Mouse (Mus musculus): ENCODE results near the gene Gmeb1. TPM values are rescaled to one million over a fixed set of nuclear protein-coding genes. Genes with fewer than 3 reads are reported as not detected.
A peak's percentile ranks its signal among the peaks of the same experiment; 100 is the strongest.
"Not testable (repeated sequence)": the region's sequence is repeated elsewhere in the genome, so short reads cannot be mapped to it uniquely, and the experiment has no call there.

Gene Gmeb1
- polyA plus RNA-seq, 1 experiment from 2014 or later, result 27.3 TPM

- 48% methylated on average over 2 of the region's 2 CpGs for WGBS
- Histone ChIP-seq H3K27ac (ENCODE audit: poor library complexity, severe bottlenecking) (peak overlapping the region; percentile 44), H3K9me3 (replicated peaks) (no peaks in the 10 kb centered on the region), H3K27me3 (replicated peaks) (no peaks in the 10 kb centered on the region), H3K4me2 (no peak overlapping the region), H3K9ac (no peak overlapping the region), H3K4me3 (no peak overlapping the region), H3K4me1 (replicated peaks) (peaks cover 29% of the 10 kb centered on the region), H3K36me3 (peaks cover 29% of the 10 kb centered on the region)
- ATAC-seq (ENCODE audit: insufficient number of reproducible peaks, low FRiP score), result no peak
These were observed 7.8 kb downstream of the Gmeb1 start for GRCm38 (mm10) chr4:132253622-132254021.

GRCm38 (mm10) chr4:132253128-132253527 is 8.3 kb downstream of the Gmeb1 start:
- WGBS, result 81% methylated on average over 8 of the region's 8 CpGs
- Histone ChIP-seq H3K9me3 (replicated peaks) (no peaks in the 10 kb centered on the region), H3K27me3 (replicated peaks) (no peaks in the 10 kb centered on the region), H3K27ac (ENCODE audit: poor library complexity, severe bottlenecking) (no peak overlapping the region), H3K4me1 (replicated peaks) (peaks cover 25% of the 10 kb centered on the region), H3K9ac (no peak overlapping the region), H3K36me3 (peaks cover 34% of the 10 kb centered on the region), H3K4me2 (no peak overlapping the region), H3K4me3 (no peak overlapping the region)
- ATAC-seq (ENCODE audit: insufficient number of reproducible peaks, low FRiP score), result no peak

GRCm38 (mm10) chr4:132251596-132251995 is 9.8 kb downstream of the Gmeb1 start:
- ATAC-seq (ENCODE audit: insufficient number of reproducible peaks, low FRiP score), result no peak
- H3K4me1 ChIP-seq (replicated peaks), result peaks cover 28% of the 10 kb centered on the region
- no peaks in the 10 kb centered on the region for H3K27me3 ChIP-seq (replicated peaks)
- no peaks in the 10 kb centered on the region for H3K9me3 ChIP-seq (replicated peaks)
- WGBS, result 84% methylated on average over 9 of the region's 9 CpGs
- no peak overlapping the region for H3K9ac ChIP-seq
- H3K4me2 ChIP-seq, result no peak overlapping the region
- H3K36me3 ChIP-seq, result peaks cover 44% of the 10 kb centered on the region
- H3K4me3 ChIP-seq, result no peak overlapping the region
- no peak overlapping the region for H3K27ac ChIP-seq (ENCODE audit: poor library complexity, severe bottlenecking)

GRCm38 (mm10) chr4:132247451-132247997 is 13.9 kb downstream of the Gmeb1 start:
- Histone ChIP-seq H3K4me1 (replicated peaks) (peaks cover 10% of the 10 kb centered on the region; the same call in 1 of the 2 replicates), H3K36me3 (peaks cover 80% of the 10 kb centered on the region)

GRCm38 (mm10) chr4:132245643-132246042 is 15.8 kb downstream of the Gmeb1 start:
- 89% methylated on average over 3 of the region's 3 CpGs for WGBS
- H3K9ac ChIP-seq, result no peak overlapping the region
- H3K4me2 ChIP-seq, result no peak overlapping the region
- peaks cover 19% of the 10 kb centered on the region for H3K4me1 ChIP-seq (replicated peaks)
- H3K4me3 ChIP-seq, result no peak overlapping the region
- no peaks in the 10 kb centered on the region for H3K9me3 ChIP-seq (replicated peaks)
- peak overlapping the region; percentile 32; the same call in 1 of the 2 replicates for H3K27ac ChIP-seq (ENCODE audit: poor library complexity, severe bottlenecking)
- peaks cover 85% of the 10 kb centered on the region for H3K36me3 ChIP-seq
- H3K27me3 ChIP-seq (replicated peaks), result no peaks in the 10 kb centered on the region
- no peak for ATAC-seq (ENCODE audit: insufficient number of reproducible peaks, low FRiP score)

More at GRCm38 (mm10) chr4:132247451-132247997, 13.9 kb downstream of the Gmeb1 start:
- no peaks in the 10 kb centered on the region for H3K9me3 ChIP-seq (replicated peaks)
- H3K4me2 ChIP-seq, result no peak overlapping the region
- WGBS, result 78% methylated on average over 5 of the region's 5 CpGs
- H3K27me3 ChIP-seq (replicated peaks), result no peaks in the 10 kb centered on the region
- no peak for ATAC-seq (ENCODE audit: insufficient number of reproducible peaks, low FRiP score)
- no peak overlapping the region; the same call in 1 of the 2 replicates for H3K27ac ChIP-seq (ENCODE audit: poor library complexity, severe bottlenecking)
- H3K9ac ChIP-seq, result no peak overlapping the region
- H3K4me3 ChIP-seq, result no peak overlapping the region

- H3K36me3 ChIP-seq, result peaks cover 88% of the 10 kb centered on the region
- no peak overlapping the region for H3K27ac ChIP-seq (ENCODE audit: poor library complexity, severe bottlenecking)
- no peak overlapping the region for H3K9ac ChIP-seq
- H3K9me3 ChIP-seq (replicated peaks), result no peaks in the 10 kb centered on the region
- 49% methylated on average over 3 of the region's 3 CpGs for WGBS
- H3K27me3 ChIP-seq (replicated peaks), result no peaks in the 10 kb centered on the region
- H3K4me2 ChIP-seq, result no peak overlapping the region
- no peak for ATAC-seq (ENCODE audit: insufficient number of reproducible peaks, low FRiP score)
- H3K4me3 ChIP-seq, result no peak overlapping the region
- peaks cover 9% of the 10 kb centered on the region for H3K4me1 ChIP-seq (replicated peaks)
These were observed 20.2 kb downstream of the Gmeb1 start for GRCm38 (mm10) chr4:132241208-132241607.

GRCm38 (mm10) chr4:132240367-132240766 is 21.0 kb downstream of the Gmeb1 start:
- Histone ChIP-seq H3K9ac (no peak overlapping the region), H3K27ac (ENCODE audit: poor library complexity, severe bottlenecking) (no peak overlapping the region), H3K27me3 (replicated peaks) (no peaks in the 10 kb centered on the region), H3K4me1 (replicated peaks) (peaks cover 8% of the 10 kb centered on the region; the same call in 1 of the 2 replicates), H3K9me3 (replicated peaks) (no peaks in the 10 kb centered on the region), H3K4me2 (no peak overlapping the region), H3K36me3 (peaks cover 86% of the 10 kb centered on the region), H3K4me3 (no peak overlapping the region)
- WGBS, result 53% methylated on average over 3 of the region's 3 CpGs
- ATAC-seq (ENCODE audit: insufficient number of reproducible peaks, low FRiP score), result no peak

GRCm38 (mm10) chr4:132238356-132238755 is 23.0 kb downstream of the Gmeb1 start:
- Histone ChIP-seq H3K4me3 (no peak overlapping the region), H3K36me3 (peaks cover 86% of the 10 kb centered on the region), H3K4me2 (no peak overlapping the region), H3K9ac (no peak overlapping the region), H3K27me3 (replicated peaks) (no peaks in the 10 kb centered on the region), H3K27ac (ENCODE audit: poor library complexity, severe bottlenecking) (no peak overlapping the region), H3K9me3 (replicated peaks) (no peaks in the 10 kb centered on the region), H3K4me1 (replicated peaks) (peaks cover 8% of the 10 kb centered on the region; the same call in 1 of the 2 replicates)
- no peak for ATAC-seq (ENCODE audit: insufficient number of reproducible peaks, low FRiP score)
- 87% methylated on average over 4 of the region's 4 CpGs for WGBS

- H3K27ac ChIP-seq (ENCODE audit: poor library complexity, severe bottlenecking), result no peak overlapping the region
- WGBS, result 90% methylated on average over 8 of the region's 8 CpGs
These were observed 26.7 kb downstream of the Gmeb1 start for GRCm38 (mm10) chr4:132234710-132235109.

GRCm38 (mm10) chr4:132230422-132230821 is 31.0 kb downstream of the Gmeb1 start:
- 87% methylated on average over 5 of the region's 5 CpGs for WGBS
- Histone ChIP-seq H3K9ac (no peak overlapping the region), H3K4me1 (replicated peaks) (no peaks in the 10 kb centered on the region), H3K4me2 (no peak overlapping the region), H3K27me3 (replicated peaks) (no peaks in the 10 kb centered on the region), H3K4me3 (no peak overlapping the region), H3K36me3 (peaks cover 89% of the 10 kb centered on the region), H3K9me3 (replicated peaks) (no peaks in the 10 kb centered on the region), H3K27ac (ENCODE audit: poor library complexity, severe bottlenecking) (no peak overlapping the region)
- no peak for ATAC-seq (ENCODE audit: insufficient number of reproducible peaks, low FRiP score)

More at GRCm38 (mm10) chr4:132234710-132235109, 26.7 kb downstream of the Gmeb1 start:
- no peaks in the 10 kb centered on the region for H3K9me3 ChIP-seq (replicated peaks)
- no peak overlapping the region for H3K4me3 ChIP-seq
- peaks cover 88% of the 10 kb centered on the region for H3K36me3 ChIP-seq
- no peak for ATAC-seq (ENCODE audit: insufficient number of reproducible peaks, low FRiP score)
- no peak overlapping the region for H3K4me2 ChIP-seq
- no peak overlapping the region for H3K9ac ChIP-seq
- no peaks in the 10 kb centered on the region for H3K27me3 ChIP-seq (replicated peaks)
- H3K4me1 ChIP-seq (replicated peaks), result no peaks in the 10 kb centered on the region

- H3K27me3 ChIP-seq (replicated peaks); H3K27ac ChIP-seq (ENCODE audit: poor library complexity, severe bottlenecking); H3K4me3 ChIP-seq; H3K9me3 ChIP-seq (replicated peaks); ATAC-seq (ENCODE audit: insufficient number of reproducible peaks, low FRiP score); H3K4me2 ChIP-seq; H3K9ac ChIP-seq: not testable (repeated sequence)
- Histone ChIP-seq H3K36me3 (peaks cover 44% of the 10 kb centered on the region), H3K4me1 (replicated peaks) (peaks cover 11% of the 10 kb centered on the region; the same call in 1 of the 2 replicates)
- 90% methylated on average over 5 of the region's 5 CpGs for WGBS
These were observed 39.4 kb downstream of the Gmeb1 start for GRCm38 (mm10) chr4:132222001-132222400.

GRCm38 (mm10) chr4:132218439-132218838 is 43.0 kb downstream of the Gmeb1 start:
- not testable (repeated sequence) for H3K27ac ChIP-seq (ENCODE audit: poor library complexity, severe bottlenecking); H3K4me2 ChIP-seq; H3K27me3 ChIP-seq (replicated peaks); H3K4me1 ChIP-seq (replicated peaks); H3K9ac ChIP-seq; H3K9me3 ChIP-seq (replicated peaks); ATAC-seq (ENCODE audit: insufficient number of reproducible peaks, low FRiP score); H3K4me3 ChIP-seq
- H3K36me3 ChIP-seq, result peaks cover 14% of the 10 kb centered on the region
- WGBS, result 84% methylated on average over 6 of the region's 6 CpGs

Data from heart, embryonic 12.5 days (tissue).